Mouse (Mus musculus) hindbrain, embryonic 14.5 days (tissue): Measurements from ENCODE around the gene Tmem138. TPM values are rescaled to one million over a fixed set of nuclear protein-coding genes. Genes with fewer than 3 reads are reported as not detected.

ENCODE experiments used
- ATAC-seq: fragments of 200-750 bp; cut with Nextera tagmentation; 2 replicates; pipeline ENCODE4 v1.8.0; 2017; ENCODE audit warnings: moderate number of reproducible peaks, mild to moderate bottlenecking, moderate TSS enrichment, moderate library complexity; ENCODE audit not compliant: low FRiP score
- DNase-seq: peaks from one replicate; pipeline ENCODE4 v3.0.0-alpha.2; 2015; ENCODE audit warnings: low spot score
- H3K27ac ChIP-seq: fragments of 300-500 bp; sonication (generic); 2 replicates; pipeline ENCODE4 v1.5.1; 2014; ENCODE audit warnings: mild to moderate bottlenecking, moderate library complexity
- H3K27me3 ChIP-seq: fragments of 300-500 bp; sonication (generic); 2 replicates; pipeline ENCODE4 v1.6.1; 2014; ENCODE audit warnings: mild to moderate bottlenecking, low read length, mixed read lengths; ENCODE audit not compliant: control insufficient read depth, insufficient read depth
- H3K36me3 ChIP-seq: fragments of 300-500 bp; sonication (generic); replicated peaks from 2 replicates; pipeline ENCODE4 v1.6.1; 2014; ENCODE audit not compliant: control insufficient read depth, insufficient read depth
- H3K4me1 ChIP-seq: fragments of 300-500 bp; sonication (generic); replicated peaks from 2 replicates; pipeline ENCODE4 v1.6.1; 2014; ENCODE audit warnings: antibody characterized with exemption, low read length, mixed read lengths; ENCODE audit not compliant: control insufficient read depth, insufficient read depth
- H3K4me2 ChIP-seq: fragments of 300-500 bp; sonication (generic); replicated peaks from 2 replicates; pipeline ENCODE4 v1.6.1; 2014; ENCODE audit warnings: mild to moderate bottlenecking, moderate library complexity
- H3K4me3 ChIP-seq: fragments of 300-500 bp; sonication (generic); replicated peaks from 2 replicates; pipeline ENCODE4 v1.5.1; 2014; ENCODE audit warnings: mild to moderate bottlenecking, low read length
- H3K9ac ChIP-seq: fragments of 300-500 bp; sonication (generic); 2 replicates; pipeline ENCODE4 v1.6.1; 2014
- H3K9me3 ChIP-seq: fragments of 300-500 bp; sonication (generic); 2 replicates; pipeline ENCODE4 v1.6.1; 2016; ENCODE audit warnings: low read length; ENCODE audit not compliant: control insufficient read depth
- WGBS: fragments of 180-500 bp; shearing (Covaris S2); extraction: QIAGEN DNeasy Blood & Tissue Kit; methylation state at CpG from one replicate; pipeline ENCODE4 v1.1.7; 2014; 5-methylcytosine and 5-hydroxymethylcytosine counted together
- polyA plus RNA-seq: library from polyadenylated mRNA; unstranded; fragments of >200 nt; fragmentation: Nextera tagmentation; extraction: Ambion mirVana; gene quantifications from 2 replicates; pipeline ENCODE4 v1.2.1, GENCODE M21; 2014

Tmem138 gene
- 38.1 and 40.3 TPM in 2 replicates for polyA plus RNA-seq

GRCm38 (mm10) chr19:10576690-10577561 is at the start of gene Tmem138, which contains the start of gene Cyb561a3:
Gene Tmem138, minus strand, starts transcription at chr19:10577362.
Gene Cyb561a3, plus strand, starts transcription at chr19:10577172.
- Histone ChIP-seq H3K9ac (peak within 1 kb of the TSS; percentile 78), H3K27me3 (no peaks in the 10 kb centered on the region), H3K4me3 (peak within 1 kb of the TSS; percentile 74), H3K9me3 (no peaks in the 10 kb centered on the region), H3K4me2 (peak within 1 kb of the TSS; percentile 88), H3K27ac (peak within 1 kb of the TSS; percentile 95), H3K4me1 (peaks cover 17% of the 10 kb centered on the region), H3K36me3 (peaks cover 29% of the 10 kb centered on the region)
- peak; percentile 97 for ATAC-seq
- DNase-seq: peak; percentile 96
- under 1% methylated on average over 44 of the region's 44 CpGs for WGBS

DNA sequence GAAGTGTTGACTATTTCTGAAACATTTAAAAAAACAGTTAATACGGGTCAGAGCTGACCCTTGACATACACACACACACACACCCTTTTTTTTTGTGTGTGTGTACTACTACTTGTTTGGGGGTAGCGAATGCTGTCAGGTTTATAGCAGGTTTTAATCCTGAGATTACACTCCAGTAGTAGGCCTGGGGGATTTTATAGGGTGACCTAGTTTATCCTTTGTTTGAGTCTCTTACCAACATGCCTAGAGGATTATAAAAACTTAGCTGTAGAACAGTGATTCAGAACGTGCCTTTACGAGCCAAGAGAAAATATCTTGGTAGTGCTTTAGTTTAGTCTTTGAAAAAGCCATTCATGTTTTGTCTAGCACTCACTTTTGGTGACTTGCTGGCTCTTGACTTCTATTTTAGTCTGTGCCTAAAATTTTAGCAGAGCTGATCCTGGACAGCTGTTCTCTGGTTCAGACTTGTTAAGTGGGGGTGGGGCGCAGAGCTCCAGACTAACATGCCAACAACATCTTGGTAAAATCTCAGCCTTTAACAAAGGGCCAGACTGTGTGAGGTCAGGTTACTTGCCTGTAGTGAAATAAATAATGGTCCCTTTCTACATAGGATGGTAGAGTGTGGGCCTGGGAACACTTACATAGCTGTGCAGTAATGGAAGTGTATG is 31.5 kb upstream of the Tmem138 start:
- peaks cover 69% of the 10 kb centered on the region for H3K36me3 ChIP-seq
- no peak overlapping the region for H3K4me3 ChIP-seq
- ATAC-seq: no peak
- H3K4me2 ChIP-seq: no peak overlapping the region
- H3K4me1 ChIP-seq: peaks cover 17% of the 10 kb centered on the region
- H3K27me3 ChIP-seq: no peaks in the 10 kb centered on the region
- no peak for DNase-seq
- no peak overlapping the region for H3K9ac ChIP-seq
- 93% methylated on average over 5 of the region's 5 CpGs for WGBS
- no peaks in the 10 kb centered on the region for H3K9me3 ChIP-seq
- H3K27ac ChIP-seq: no peak overlapping the region

- ATAC-seq: no peak; the same call in 1 of the 2 replicates
Measured at GRCm38 (mm10) chr19:10605901-10606622, 28.9 kb upstream of the Tmem138 start.

GRCm38 (mm10) chr19:10605293-10605900 is 28.2 kb upstream of the Tmem138 start, which contains the start of the genes Ddb1 and Tkfc:
Gene Ddb1, plus strand, starts transcription at chr19:10605327.
Gene Tkfc, minus strand, starts transcription at chr19:10605654.
- peaks cover 38% of the 10 kb centered on the region for H3K36me3 ChIP-seq
- DNase-seq (peak; percentile 99), ATAC-seq (peak; percentile 97)
- peaks cover 29% of the 10 kb centered on the region for H3K4me1 ChIP-seq
- peak within 1 kb of the TSS; percentile 94 for H3K27ac ChIP-seq
- no peaks in the 10 kb centered on the region for H3K9me3 ChIP-seq
- H3K4me2 ChIP-seq: peak within 1 kb of the TSS; percentile 72
- H3K4me3 ChIP-seq: peak within 1 kb of the TSS; percentile 97
- H3K9ac ChIP-seq: peak within 1 kb of the TSS; percentile 94
- no peaks in the 10 kb centered on the region for H3K27me3 ChIP-seq
- WGBS: under 1% methylated on average over 48 of the region's 49 CpGs

More at GRCm38 (mm10) chr19:10605901-10606622, 28.9 kb upstream of the Tmem138 start:
- 6% methylated on average over 20 of the region's 20 CpGs for WGBS
- no peak for DNase-seq
- Histone ChIP-seq H3K27ac (peak overlapping the region; percentile 85), H3K4me1 (peaks cover 29% of the 10 kb centered on the region), H3K4me2 (peak overlapping the region; percentile 72), H3K9me3 (no peaks in the 10 kb centered on the region), H3K36me3 (peaks cover 42% of the 10 kb centered on the region), H3K9ac (peak overlapping the region; percentile 94), H3K4me3 (peak overlapping the region; percentile 97), H3K27me3 (no peaks in the 10 kb centered on the region)

GRCm38 (mm10) chr19:10604534-10604933 is 27.4 kb upstream of the Tmem138 start:
- Histone ChIP-seq H3K4me1 (peaks cover 29% of the 10 kb centered on the region), H3K4me2 (peak overlapping the region; percentile 72), H3K4me3 (peak overlapping the region; percentile 97), H3K27ac (peak overlapping the region; percentile 94), H3K36me3 (peaks cover 36% of the 10 kb centered on the region), H3K27me3 (no peaks in the 10 kb centered on the region), H3K9me3 (no peaks in the 10 kb centered on the region), H3K9ac (peak overlapping the region; percentile 82)
- WGBS: 72% methylated on average over 3 of the region's 3 CpGs
- DNase-seq: no peak
- ATAC-seq: no peak

- Histone ChIP-seq H3K4me3 (no peak overlapping the region), H3K4me2 (no peak overlapping the region), H3K27ac (peak overlapping the region; percentile 96; the same call in 1 of the 2 replicates), H3K9ac (peak overlapping the region; percentile 82; the same call in 1 of the 2 replicates), H3K36me3 (peaks cover 34% of the 10 kb centered on the region), H3K4me1 (peaks cover 29% of the 10 kb centered on the region), H3K9me3 (no peaks in the 10 kb centered on the region), H3K27me3 (no peaks in the 10 kb centered on the region)
- ATAC-seq (no peak), DNase-seq (no peak)
- 86% methylated on average over 18 of the region's 18 CpGs for WGBS
Measured at GRCm38 (mm10) chr19:10603660-10604523, 26.7 kb upstream of the Tmem138 start.

GRCm38 (mm10) chr19:10602787-10603186 is 25.6 kb upstream of the Tmem138 start:
- H3K4me3 ChIP-seq: peak overlapping the region; percentile 29
- peak; percentile 91 for DNase-seq

More at GRCm38 (mm10) chr19:10602787-10603186, 25.6 kb upstream of the Tmem138 start:
- Histone ChIP-seq H3K4me2 (peak overlapping the region; percentile 59), H3K9me3 (no peaks in the 10 kb centered on the region), H3K27me3 (no peaks in the 10 kb centered on the region), H3K4me1 (peaks cover 29% of the 10 kb centered on the region), H3K27ac (peak overlapping the region; percentile 96), H3K36me3 (peaks cover 23% of the 10 kb centered on the region), H3K9ac (peak overlapping the region; percentile 77)
- 2% methylated on average over 9 of the region's 9 CpGs for WGBS
- peak; percentile 61; the same call in 1 of the 2 replicates for ATAC-seq
